ENCODE assay signal across 23 mouse cellular contexts in genomic region chr8:95156108-95156507, GRCm38 (mm10). TPM values are rescaled to one million over a fixed set of nuclear protein-coding genes. Genes with fewer than 3 reads are reported as not detected.
DNase-seq lines count a peak whose midpoint lies in the region; ATAC-seq and TF ChIP-seq lines count a peak whose summit lies in the region.
"Had no signal": no experiment of that assay in that cellular context is flagged by ENCODE, and none has a peak within 500 bp of the region (broad histone marks: within the 10 kb centered on the region; RNA-seq: fewer than 3 reads in every experiment).

No protein-coding gene starts in this region.

- no peak overlapping the region for H3K4me2 ChIP-seq in intestine, embryonic 15.5 days (replicated peaks)
- no peak overlapping the region for H3K4me2 ChIP-seq in intestine, postnatal 0 days (replicated peaks; ENCODE audit: low read depth)
- H3K4me2 ChIP-seq: forebrain, embryonic 13.5 days; heart, embryonic 13.5 days; hindbrain, embryonic 14.5 days had no signal

- DNase-seq in 416B (ENCODE audit: low read depth) (peak; percentile 95), MEL-GATA-1-ER (ENCODE audit: extremely low read depth, low read depth) (peak; percentile 60)
- no peak for DNase-seq in left cerebral cortex, adult 2 months (ENCODE audit: extremely low spot score in 1 of 2, low spot score in 2 of 2)
- DNase-seq: cerebellum, adult 18-20 months; cerebellum, adult 9-10 months; cerebellum, postnatal 14 days; forebrain, postnatal 0 days; gastrocnemius, postnatal 36 days; heart, adult 2 months; heart, postnatal 14 days; heart, postnatal 4 days had no signal

- no peaks in the 10 kb centered on the region for H3K27me3 ChIP-seq in intestine, embryonic 15.5 days (replicated peaks)
- no peaks in the 10 kb centered on the region for H3K27me3 ChIP-seq in intestine, postnatal 0 days (replicated peaks; ENCODE audit: control insufficient read depth, insufficient read depth, low read length)
- peaks cover 15% of the 10 kb centered on the region for H3K27me3 ChIP-seq in megakaryocyte, embryonic 14.5 days (replicated peaks)
- H3K27me3 ChIP-seq: forebrain, embryonic 13.5 days; heart, embryonic 13.5 days; Patski had no signal

- no peak overlapping the region for H3K4me3 ChIP-seq in intestine, embryonic 15.5 days (replicated peaks)
- H3K4me3 ChIP-seq in intestine, postnatal 0 days (ENCODE audit: low read depth, low read length): no peak overlapping the region
- H3K4me3 ChIP-seq in megakaryocyte, embryonic 14.5 days (replicated peaks): peak overlapping the region; percentile 81
- H3K4me3 ChIP-seq in left cerebral cortex, adult 2 months: no peak overlapping the region
- H3K4me3 ChIP-seq: forebrain, embryonic 10.5 days; forebrain, embryonic 13.5 days; heart, adult 2 months; heart, embryonic 10.5 days; heart, embryonic 13.5 days had no signal

- ATAC-seq in intestine, embryonic 15.5 days: peak; percentile 46
- ATAC-seq in intestine, postnatal 0 days: no peak
- no peak for ATAC-seq in megakaryocyte, adult 5-6 weeks (ENCODE audit: poor library complexity, severe bottlenecking)
- ATAC-seq: CD4-positive, CD25-positive, alpha-beta regulatory T cell, adult 4 months; forebrain, embryonic 13.5 days; forebrain, postnatal 0 days; hindbrain, postnatal 0 days; Patski had no signal

- H3K36me3 ChIP-seq in intestine, embryonic 15.5 days: no peaks in the 10 kb centered on the region
- H3K36me3 ChIP-seq in intestine, postnatal 0 days (ENCODE audit: control insufficient read depth, insufficient read depth): no peaks in the 10 kb centered on the region
- H3K36me3 ChIP-seq in megakaryocyte, embryonic 14.5 days (replicated peaks; ENCODE audit: low read length): peaks cover 6% of the 10 kb centered on the region
- H3K36me3 ChIP-seq: forebrain, embryonic 10.5 days; heart, embryonic 10.5 days; heart, embryonic 13.5 days had no signal

- H3K9ac ChIP-seq in intestine, embryonic 15.5 days: no peak overlapping the region
- no peak overlapping the region for H3K9ac ChIP-seq in intestine, postnatal 0 days (ENCODE audit: low read depth, low read length)
- H3K9ac ChIP-seq: forebrain, embryonic 13.5 days; forebrain, postnatal 0 days; heart, embryonic 13.5 days; hindbrain, embryonic 14.5 days had no signal

- TF ChIP-seq CTCF in intestine, postnatal 0 days (IDR thresholded peaks at IDR 0.05; ENCODE audit: low read depth): no peak
- no peak for TF ChIP-seq CTCF in left cerebral cortex, adult 2 months (IDR thresholded peaks at IDR 0.05)

- WGBS in intestine, embryonic 15.5 days: 75% methylated on average over 6 of the region's 6 CpGs
- WGBS in intestine, postnatal 0 days: 68% methylated on average over 6 of the region's 6 CpGs

- intact Hi-C loops in left cerebral cortex, adult 2 months (cut with DNase I): no loop called here

- no peaks in the 10 kb centered on the region for H3K9me3 ChIP-seq in intestine, embryonic 15.5 days
- no peaks in the 10 kb centered on the region for H3K9me3 ChIP-seq in intestine, postnatal 0 days (ENCODE audit: control insufficient read depth)
- H3K9me3 ChIP-seq in megakaryocyte, embryonic 14.5 days: no peaks in the 10 kb centered on the region
- H3K9me3 ChIP-seq: forebrain, embryonic 10.5 days; forebrain, embryonic 13.5 days; heart, embryonic 10.5 days; heart, embryonic 13.5 days had no signal

- H3K4me1 ChIP-seq in intestine, embryonic 15.5 days (replicated peaks): 0 out of 2 replicates have a peak, but pooled peaks cover 5% of the 10 kb centered on the region
- no peaks in the 10 kb centered on the region for H3K4me1 ChIP-seq in intestine, postnatal 0 days (replicated peaks; ENCODE audit: control insufficient read depth, insufficient read depth, low read length)
- peaks cover 80% of the 10 kb centered on the region for H3K4me1 ChIP-seq in megakaryocyte, embryonic 14.5 days

- H3K27ac ChIP-seq in intestine, embryonic 15.5 days: no peak overlapping the region
- no peak overlapping the region for H3K27ac ChIP-seq in intestine, postnatal 0 days (ENCODE audit: low read depth, low read length)
- no peak overlapping the region for H3K27ac ChIP-seq in left cerebral cortex, adult 2 months
- H3K27ac ChIP-seq: forebrain, embryonic 10.5 days; forebrain, embryonic 13.5 days; heart, adult 2 months; heart, embryonic 10.5 days; heart, embryonic 13.5 days; hindbrain, embryonic 14.5 days; hindbrain, postnatal 0 days had no signal

RNA-seq across cellular contexts. Expression of gene Kifc3, which starts 46.5 kb away (rescaled TPM):
- polyA plus RNA-seq in intestine, embryonic 15.5 days (2015; fragmentation: Nextera tagmentation; extraction: Ambion mirVana): 28.6 and 31.3 TPM in 2 replicates
- 20.9 and 21.1 TPM in 2 replicates for polyA plus RNA-seq in intestine, postnatal 0 days (2015; fragmentation: Nextera tagmentation; extraction: Ambion mirVana)
- 53.9 and 60.5 TPM in 2 replicates for polyA plus RNA-seq in megakaryocyte, embryonic 14.5 days (2012; ENCODE audit: insufficient read depth, low replicate concordance)
- total RNA-seq in megakaryocyte, adult 5-6 weeks (2015): 2.3 and 5.2 TPM in 2 replicates
- total RNA-seq in megakaryocyte, adult 5-6 weeks (2017): 5.4 and 15.1 TPM in 2 replicates
- 10 to 100 TPM; 58.4 to 61.5 TPM for total RNA-seq in left cerebral cortex, adult 2 months (2021)
- polyA plus RNA-seq: CD4-positive, CD25-positive, alpha-beta regulatory T cell, adult 4 months had no signal

Comparison
In these comparisons a context has a peak if more than half of its experiments do, and no peak if none do; other contexts are left out.
1. DNase-seq: peak in 416B (single experiment) and MEL-GATA-1-ER (single experiment); none in left cerebral cortex, adult 2 months (0 of 2).